Mouse (Mus musculus) neural tube, embryonic 15.5 days (tissue): ENCODE results near the gene Hmgcr. TPM values are rescaled to one million over a fixed set of nuclear protein-coding genes. Genes with fewer than 3 reads are reported as not detected.

Experiments
- polyA plus RNA-seq: library from polyadenylated mRNA; unstranded; fragments of >200 nt; fragmentation: Nextera tagmentation; extraction: Ambion mirVana; gene quantifications from 2 replicates; pipeline ENCODE4 v1.2.1, GENCODE M21; 2015

Gene Hmgcr
- polyA plus RNA-seq, 1 experiment from 2014 or later: 156 TPM

Other genes starting within 250 kb of the Hmgcr start
- gene Ankdd1b, start 199.7 kb downstream of the Hmgcr start, polyA plus RNA-seq: not detected in 2 replicates
- gene Gm17622, start 180.2 kb downstream of the Hmgcr start, polyA plus RNA-seq: not detected in 2 replicates
- gene Polk, start 128.4 kb downstream of the Hmgcr start, polyA plus RNA-seq: 7.2 and 8.9 TPM in 2 replicates
- gene Col4a3bp, start 128.3 kb downstream of the Hmgcr start, polyA plus RNA-seq: 9.0 and 10.0 TPM in 2 replicates
- gene Ankrd31, start 77.3 kb upstream of the Hmgcr start, polyA plus RNA-seq: 0.04 and 0.12 TPM in 2 replicates